Mouse (Mus musculus) cerebellum, adult 2 months (tissue): ENCODE measurements around the gene Cdk17.

Experiments
- CTCF ChIP-seq: fragments of 200-500 bp; IDR thresholded peaks from 2 replicates; pipeline ENCODE4 v1.5.1; 2011; ENCODE audit warnings: low read depth, mild to moderate bottlenecking, control low read depth, low read length, moderate library complexity, borderline replicate concordance; ENCODE audit not compliant: insufficient read depth
- POLR2A ChIP-seq: fragments of 200-500 bp; IDR thresholded peaks from 2 replicates; pipeline ENCODE4 v1.6.1; 2011; ENCODE audit warnings: low read length, control low read depth, borderline replicate concordance; ENCODE audit not compliant: insufficient read depth

GRCm38 (mm10) chr10:93309934-93310621, 149.4 kb downstream of the Cdk17 start:
- TF ChIP-seq CTCF (no peak), POLR2A (no peak)
